In the genomic region with DNA sequence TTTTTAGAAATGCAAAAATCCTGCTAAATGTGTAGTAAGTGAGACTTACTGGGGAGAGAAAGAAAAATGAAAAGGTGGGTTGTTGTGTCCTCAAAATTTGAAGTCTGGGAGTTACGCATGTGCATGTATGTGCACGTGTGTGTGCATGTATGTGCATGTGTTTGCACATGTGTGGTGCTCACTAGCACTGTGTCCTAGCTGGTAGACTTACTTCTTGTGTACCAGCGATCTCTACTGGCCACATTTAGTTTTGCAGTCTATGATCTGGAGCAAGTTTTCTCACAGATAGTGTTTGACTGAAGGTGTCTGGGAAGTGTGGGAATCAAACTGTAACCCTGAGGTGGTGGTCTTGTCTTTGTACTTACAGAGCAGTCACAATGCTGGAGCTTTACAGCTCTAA, we compare ENCODE assay signal across 8 mouse cellular contexts. TPM values are rescaled to one million over a fixed set of nuclear protein-coding genes. Genes with fewer than 3 reads are reported as not detected.
DNase-seq lines count a peak whose midpoint lies in the region; ATAC-seq and TF ChIP-seq lines count a peak whose summit lies in the region.

No protein-coding gene starts in this region.

- H3K9ac ChIP-seq in intestine, embryonic 14.5 days (ENCODE audit: low read length): no peak overlapping the region
- H3K9ac ChIP-seq in intestine, embryonic 16.5 days (ENCODE audit: low read depth, low read length): no peak overlapping the region
- no peak overlapping the region for H3K9ac ChIP-seq in ES-Bruce4 (ENCODE audit: low read depth, poor library complexity, severe bottlenecking)

- no peaks in the 10 kb centered on the region for H3K9me3 ChIP-seq in intestine, embryonic 14.5 days (ENCODE audit: control insufficient read depth, low read length)
- no peaks in the 10 kb centered on the region for H3K9me3 ChIP-seq in intestine, embryonic 16.5 days (ENCODE audit: control insufficient read depth, low read length)
- H3K9me3 ChIP-seq in ES-Bruce4 (replicated peaks; ENCODE audit: control insufficient read depth, insufficient read depth, low read length, poor library complexity, severe bottlenecking): no peaks in the 10 kb centered on the region

- no peaks in the 10 kb centered on the region for H3K27me3 ChIP-seq in intestine, embryonic 14.5 days (replicated peaks; ENCODE audit: control insufficient read depth, insufficient read depth, low read length)
- H3K27me3 ChIP-seq in intestine, embryonic 16.5 days (replicated peaks; ENCODE audit: control insufficient read depth, insufficient read depth, low read length): no peaks in the 10 kb centered on the region
- H3K27me3 ChIP-seq in ES-Bruce4 (ENCODE audit: control insufficient read depth, insufficient read depth, low read length, poor library complexity, severe bottlenecking): no peaks in the 10 kb centered on the region

- H3K4me1 ChIP-seq in intestine, embryonic 14.5 days (replicated peaks; ENCODE audit: control insufficient read depth, insufficient read depth, low read length): no peaks in the 10 kb centered on the region
- no peaks in the 10 kb centered on the region for H3K4me1 ChIP-seq in intestine, embryonic 16.5 days (ENCODE audit: control insufficient read depth, insufficient read depth, low read length)
- H3K4me1 ChIP-seq in ES-Bruce4 (ENCODE audit: control insufficient read depth, insufficient read depth, low read length): no peaks in the 10 kb centered on the region
- no peaks in the 10 kb centered on the region for H3K4me1 ChIP-seq in bone marrow, adult 2 months (ENCODE audit: control insufficient read depth, insufficient read depth, low read length)

- peak; percentile 10 for TF ChIP-seq CTCF in ES-Bruce4 (IDR thresholded peaks at IDR 0.05; ENCODE audit: low read depth, low read length)
- TF ChIP-seq CTCF in bone marrow, adult 2 months (IDR thresholded peaks at IDR 0.05; ENCODE audit: control insufficient read depth, insufficient read depth, low read length): peak; percentile 35; the same call in 1 of the 2 replicates

- H3K4me2 ChIP-seq in intestine, embryonic 14.5 days (ENCODE audit: low read length): no peak overlapping the region
- no peak overlapping the region for H3K4me2 ChIP-seq in intestine, embryonic 16.5 days (ENCODE audit: low read depth, low read length)

- no peak for TF ChIP-seq POLR2A in ES-Bruce4 (IDR thresholded peaks at IDR 0.05; ENCODE audit: insufficient read depth, low read length)
- TF ChIP-seq POLR2A in bone marrow, adult 2 months (IDR thresholded peaks at IDR 0.05; ENCODE audit: borderline replicate concordance, control insufficient read depth, low read depth, low read length): no peak

- no peak for TF ChIP-seq EP300 in ES-Bruce4 (IDR thresholded peaks at IDR 0.05; ENCODE audit: insufficient read depth, low read depth, low read length)

- peak; percentile 57 for DNase-seq in intestine, embryonic 14.5 days (ENCODE audit: low spot score)
- peak; percentile 2 for DNase-seq in fibroblast of lung, adult 2 months (ENCODE audit: low read depth)
- peak; percentile 29 to 44 for DNase-seq in layer of hippocampus, postnatal 10 days (ENCODE audit: low spot score in 2 of 2)
- peak; percentile 75 for DNase-seq in retina, embryonic 14.5 days (ENCODE audit: low spot score)
- no peak for DNase-seq in urinary bladder, postnatal 10 days (ENCODE audit: low spot score)

- no peak overlapping the region for H3K27ac ChIP-seq in intestine, embryonic 14.5 days (ENCODE audit: low read depth)
- H3K27ac ChIP-seq in intestine, embryonic 16.5 days (ENCODE audit: low read length): no peak overlapping the region
- H3K27ac ChIP-seq in ES-Bruce4 (ENCODE audit: insufficient read depth, low read length): no peak overlapping the region
- no peak overlapping the region for H3K27ac ChIP-seq in bone marrow, adult 2 months (ENCODE audit: control insufficient read depth, insufficient read depth, low read depth, low read length, poor library complexity)

- H3K36me3 ChIP-seq in intestine, embryonic 14.5 days (ENCODE audit: control insufficient read depth, insufficient read depth, low read length): no peaks in the 10 kb centered on the region
- H3K36me3 ChIP-seq in intestine, embryonic 16.5 days (ENCODE audit: control insufficient read depth, insufficient read depth, low read length): no peaks in the 10 kb centered on the region
- no peaks in the 10 kb centered on the region for H3K36me3 ChIP-seq in ES-Bruce4 (ENCODE audit: control insufficient read depth, insufficient read depth, low read length, poor library complexity, severe bottlenecking)

- ATAC-seq in intestine, embryonic 14.5 days (replicated peaks; ENCODE audit: low FRiP score, low TSS enrichment, low read depth): no peak
- no peak for ATAC-seq in intestine, embryonic 16.5 days

- WGBS in intestine, embryonic 14.5 days: 38% methylated on average over 3 of the region's 3 CpGs
- WGBS in intestine, embryonic 16.5 days: 38% methylated on average over 3 of the region's 3 CpGs
- 25% methylated on average over 3 of the region's 3 CpGs for WGBS in bone marrow, adult 2 months

- no peak overlapping the region for H3K4me3 ChIP-seq in intestine, embryonic 14.5 days (ENCODE audit: low read depth, low read length)
- no peak overlapping the region for H3K4me3 ChIP-seq in intestine, embryonic 16.5 days (ENCODE audit: low read length)
- H3K4me3 ChIP-seq in ES-Bruce4 (ENCODE audit: low read depth, low read length): no peak overlapping the region
- H3K4me3 ChIP-seq in bone marrow, adult 2 months (replicated peaks; ENCODE audit: control insufficient read depth, low read depth, low read length): no peak overlapping the region

RNA-seq across cellular contexts. Expression of gene Olfr215, which starts 14.2 kb away (rescaled TPM):
- not detected in 2 replicates for polyA plus RNA-seq in intestine, embryonic 14.5 days (2014; fragmentation: Nextera tagmentation; extraction: Ambion mirVana)
- polyA plus RNA-seq in intestine, embryonic 16.5 days (2015; fragmentation: Nextera tagmentation; extraction: Ambion mirVana): not detected in 2 replicates
- not detected in 2 replicates for polyA plus RNA-seq in ES-Bruce4 (2011; ENCODE audit: insufficient read depth, insufficient read length, low read depth, missing spikeins)
- not detected in 2 replicates for polyA plus RNA-seq in bone marrow, adult 2 months (2011; ENCODE audit: insufficient read depth, insufficient read length, low replicate concordance, missing spikeins)
- not detected for total RNA-seq in layer of hippocampus, postnatal 10 days (2021)

RNA-seq across cellular contexts. Expression of gene Olfr214, which starts 15.8 kb away (rescaled TPM):
- polyA plus RNA-seq in intestine, embryonic 14.5 days (2014; fragmentation: Nextera tagmentation; extraction: Ambion mirVana): not detected in 2 replicates
- polyA plus RNA-seq in intestine, embryonic 16.5 days (2015; fragmentation: Nextera tagmentation; extraction: Ambion mirVana): not detected in 2 replicates
- not detected in 2 replicates for polyA plus RNA-seq in ES-Bruce4 (2011; ENCODE audit: insufficient read depth, insufficient read length, low read depth, missing spikeins)
- not detected in 2 replicates for polyA plus RNA-seq in bone marrow, adult 2 months (2011; ENCODE audit: insufficient read depth, insufficient read length, low replicate concordance, missing spikeins)
- total RNA-seq in layer of hippocampus, postnatal 10 days (2021): not detected

RNA-seq across cellular contexts. Expression of gene Gm5580, which starts 18.9 kb away (rescaled TPM):
- polyA plus RNA-seq in intestine, embryonic 14.5 days (2014; fragmentation: Nextera tagmentation; extraction: Ambion mirVana): 0.35 and 0.44 TPM in 2 replicates
- polyA plus RNA-seq in intestine, embryonic 16.5 days (2015; fragmentation: Nextera tagmentation; extraction: Ambion mirVana): 0.49 and 0.53 TPM in 2 replicates
- not detected in 2 replicates for polyA plus RNA-seq in ES-Bruce4 (2011; ENCODE audit: insufficient read depth, insufficient read length, low read depth, missing spikeins)
- polyA plus RNA-seq in bone marrow, adult 2 months (2011; ENCODE audit: insufficient read depth, insufficient read length, low replicate concordance, missing spikeins): not detected in 2 replicates
- total RNA-seq in layer of hippocampus, postnatal 10 days (2021): 1 to 10 TPM; 2.9 to 3.1 TPM

RNA-seq across cellular contexts. Expression of gene Olfr213, which starts 31.6 kb away (rescaled TPM):
- not detected in 2 replicates for polyA plus RNA-seq in intestine, embryonic 14.5 days (2014; fragmentation: Nextera tagmentation; extraction: Ambion mirVana)
- not detected in 2 replicates for polyA plus RNA-seq in intestine, embryonic 16.5 days (2015; fragmentation: Nextera tagmentation; extraction: Ambion mirVana)
- not detected in 2 replicates for polyA plus RNA-seq in ES-Bruce4 (2011; ENCODE audit: insufficient read depth, insufficient read length, low read depth, missing spikeins)
- not detected in 2 replicates for polyA plus RNA-seq in bone marrow, adult 2 months (2011; ENCODE audit: insufficient read depth, insufficient read length, low replicate concordance, missing spikeins)
- total RNA-seq in layer of hippocampus, postnatal 10 days (2021): not detected

RNA-seq across cellular contexts. Expression of gene Zfp422, which starts 59.0 kb away (rescaled TPM):
- polyA plus RNA-seq in intestine, embryonic 14.5 days (2014; fragmentation: Nextera tagmentation; extraction: Ambion mirVana): 147 and 164 TPM in 2 replicates
- polyA plus RNA-seq in intestine, embryonic 16.5 days (2015; fragmentation: Nextera tagmentation; extraction: Ambion mirVana): 93.5 and 102 TPM in 2 replicates
- polyA plus RNA-seq in ES-Bruce4 (2011; ENCODE audit: insufficient read depth, insufficient read length, low read depth, missing spikeins): 15.0 and 18.9 TPM in 2 replicates
- polyA plus RNA-seq in bone marrow, adult 2 months (2011; ENCODE audit: insufficient read depth, insufficient read length, low replicate concordance, missing spikeins): 7.1 and 12.1 TPM in 2 replicates
- 10 to 100 TPM; 28.9 to 30.0 TPM for total RNA-seq in layer of hippocampus, postnatal 10 days (2021)
